Mouse (Mus musculus): Measurements from ENCODE around the gene Amot.

- TF ChIP-seq CTCF (IDR thresholded peaks at IDR 0.05) (peak; percentile 48), POLR2A (IDR thresholded peaks at IDR 0.05; ENCODE audit: insufficient read depth, low read depth, low read length) (no peak), EP300 (IDR thresholded peaks at IDR 0.05; ENCODE audit: insufficient read depth, low read depth, low read length) (no peak)
Measured at GRCm38 (mm10) chrX:145540321-145540720, 35.3 kb upstream of the Amot start.
